Mouse (Mus musculus): Measurements from ENCODE around the gene Bmper. TPM values are rescaled to one million over a fixed set of nuclear protein-coding genes. Genes with fewer than 3 reads are reported as not detected.

The Bmper gene
- total and polyA plus RNA-seq, 3 experiments = 1.3 to 1.9 (median 1.4) TPM

DNA sequence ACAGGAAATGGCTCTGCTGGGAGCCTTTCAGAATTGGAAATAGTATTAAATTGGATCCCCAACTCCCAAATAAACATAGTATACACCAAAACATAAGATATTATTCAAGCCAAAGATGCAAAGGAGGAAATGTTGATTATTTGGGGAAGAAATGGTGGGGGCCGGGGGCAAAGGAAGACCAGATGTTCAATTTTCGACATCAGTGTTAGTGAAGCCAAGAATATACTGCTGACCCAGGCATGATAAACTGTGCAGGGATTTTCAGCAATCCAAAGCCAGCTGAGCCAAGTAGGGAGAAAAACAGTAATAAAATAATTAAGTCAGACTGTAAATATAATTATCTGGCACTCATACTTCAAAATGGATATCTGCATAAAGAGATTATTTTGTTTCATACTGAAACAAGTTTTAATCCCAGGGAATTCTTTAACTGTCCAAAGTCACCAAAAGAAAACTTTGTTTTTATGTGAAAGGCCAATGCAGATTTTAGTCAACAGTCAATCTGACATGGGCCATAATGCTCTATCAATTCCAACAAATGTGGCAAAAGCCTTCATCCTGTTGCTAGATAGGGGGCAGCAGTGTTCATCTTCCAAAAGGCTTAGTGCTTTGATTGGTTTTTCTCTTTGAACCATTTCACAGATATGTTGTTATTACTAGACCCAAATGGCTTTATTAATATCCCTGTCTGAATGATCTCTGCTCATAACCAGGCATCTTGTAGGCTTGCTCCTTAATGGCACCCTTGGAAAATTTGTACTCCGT lies 30.1 kb upstream of the Bmper start:
- H3K27me3 ChIP-seq (replicated peaks) = no peaks in the 10 kb centered on the region
- no peak overlapping the region for H3K27ac ChIP-seq (ENCODE audit: insufficient read depth, low read depth)
- H3K79me2 ChIP-seq (replicated peaks; ENCODE audit: control insufficient read depth, extremely low read depth, insufficient read depth, poor library complexity, severe bottlenecking) = no peaks in the 10 kb centered on the region
- 0 out of 4 replicates have a peak, but pooled peaks cover 0 to 3% of the 10 kb centered on the region in 2 experiments for H3K4me1 ChIP-seq (ENCODE audit: control insufficient read depth in 1 of 2, insufficient read depth in 2 of 2)
- H3K4me2 ChIP-seq (ENCODE audit: insufficient read depth, low read depth, poor library complexity, severe bottlenecking) = no peak overlapping the region
- in situ Hi-C loops (cut with MboI; ENCODE audit: low pct_ligation_motif_present, low pct_unique_long_range_greater_than_20kb, low sequenced_read_pairs) = no loop called here
- dilution Hi-C loops (cut with MboI; ENCODE audit: extremely low pct_ligation_motif_present, extremely low pct_unique_long_range_greater_than_20kb, low sequenced_read_pairs) = no loop called here
- no peak overlapping the region for H3K9ac ChIP-seq (ENCODE audit: insufficient read depth, low read depth)
- H3K9me3 ChIP-seq (replicated peaks; ENCODE audit: low read length) = no peaks in the 10 kb centered on the region
- no peaks in the 10 kb centered on the region for H3K36me3 ChIP-seq (replicated peaks in 1 of 2; ENCODE audit: control insufficient read depth in 1 of 2, insufficient read depth in 1 of 2, low read length in 1 of 2)
- peak; percentile 3 for DNase-seq (ENCODE audit: extremely low read depth)
- no peak overlapping the region for H3K4me3 ChIP-seq (replicated peaks in 1 of 3; ENCODE audit: low read depth in 2 of 3, low read length in 2 of 3, poor library complexity in 1 of 3)
- TF ChIP-seq E2F4 (IDR thresholded peaks at IDR 0.05; ENCODE audit: insufficient replicate concordance, low read depth, low read length) (no peak), MEF2A (IDR thresholded peaks at IDR 0.05; ENCODE audit: borderline replicate concordance, low read depth, low read length) (no peak), CTCF (conservative IDR thresholded peaks at IDR 0.05 in 1 of 2, IDR thresholded peaks at IDR 0.05 in 1 of 2; ENCODE audit: low read depth in 2 of 2, low read length in 2 of 2) (peak in 1 of 2 experiments; percentile 65; a peak in 2 of 4 replicates), ZMIZ1 (IDR thresholded peaks at IDR 0.05; ENCODE audit: low read depth, low read length) (no peak), SMC3 (IDR thresholded peaks at IDR 0.05; ENCODE audit: low read depth, low read length) (peak; percentile 26; the same call in 1 of the 2 replicates), GABPA (IDR thresholded peaks at IDR 0.05; ENCODE audit: insufficient replicate concordance, low read depth, low read length) (no peak), ZC3H11A (IDR thresholded peaks at IDR 0.05; ENCODE audit: low read depth, low read length) (no peak), RAD21 (IDR thresholded peaks at IDR 0.05; ENCODE audit: low read depth, low read length) (peak; percentile 49)

GRCm38 (mm10) chr9:23198996-23199395 lies 23.9 kb upstream of the Bmper start:
- Histone ChIP-seq H3K4me2 (ENCODE audit: insufficient read depth, low read depth, poor library complexity, severe bottlenecking) (no peak overlapping the region), H3K9me3 (replicated peaks; ENCODE audit: low read length) (no peaks in the 10 kb centered on the region), H3K9ac (ENCODE audit: insufficient read depth, low read depth) (no peak overlapping the region), H3K4me3 (replicated peaks in 1 of 3; ENCODE audit: low read depth in 2 of 3, low read length in 2 of 3, poor library complexity in 1 of 3) (no peak overlapping the region), H3K27me3 (replicated peaks) (no peaks in the 10 kb centered on the region), H3K27ac (ENCODE audit: insufficient read depth, low read depth) (no peak overlapping the region), H3K36me3 (replicated peaks in 1 of 2; ENCODE audit: control insufficient read depth in 1 of 2, insufficient read depth in 1 of 2, low read length in 1 of 2) (no peaks in the 10 kb centered on the region), H3K4me1 (ENCODE audit: control insufficient read depth in 1 of 2, insufficient read depth in 2 of 2) (0 out of 4 replicates have a peak, but pooled peaks cover 0 to 3% of the 10 kb centered on the region in 2 experiments), H3K79me2 (replicated peaks; ENCODE audit: control insufficient read depth, extremely low read depth, insufficient read depth, poor library complexity, severe bottlenecking) (no peaks in the 10 kb centered on the region)
- dilution Hi-C loops (cut with MboI; ENCODE audit: extremely low pct_ligation_motif_present, extremely low pct_unique_long_range_greater_than_20kb, low sequenced_read_pairs) = no loop called here
- in situ Hi-C loops (cut with MboI; ENCODE audit: low pct_ligation_motif_present, low pct_unique_long_range_greater_than_20kb, low sequenced_read_pairs) = no loop called here
- DNase-seq (ENCODE audit: extremely low read depth) = no peak
- no peak for TF ChIP-seq MYC (IDR thresholded peaks at IDR 0.05; ENCODE audit: low read depth, low read length)
- no peak for TF ChIP-seq BHLHE40 (IDR thresholded peaks at IDR 0.05; ENCODE audit: low read depth, low read length)
- no peak for TF ChIP-seq SIN3A (IDR thresholded peaks at IDR 0.05; ENCODE audit: low read length)
- TF ChIP-seq POLR2AphosphoS2 (IDR thresholded peaks at IDR 0.05; ENCODE audit: low read depth, low read length) = no peak
- TF ChIP-seq SMC3 (IDR thresholded peaks at IDR 0.05; ENCODE audit: low read depth, low read length) = no peak
- no peak for TF ChIP-seq GABPA (IDR thresholded peaks at IDR 0.05; ENCODE audit: insufficient replicate concordance, low read depth, low read length)
- no peak for TF ChIP-seq USF1 (IDR thresholded peaks at IDR 0.05; ENCODE audit: low read depth, low read length)
- TF ChIP-seq RAD21 (IDR thresholded peaks at IDR 0.05; ENCODE audit: low read depth, low read length) = no peak
- TF ChIP-seq RCOR1 (conservative IDR thresholded peaks at IDR 0.05; ENCODE audit: low read depth, low read length) = no peak
- TF ChIP-seq MAX (IDR thresholded peaks at IDR 0.05; ENCODE audit: low read length) = no peak
- no peak for TF ChIP-seq USF2 (conservative IDR thresholded peaks at IDR 0.05; ENCODE audit: low read depth, low read length)
- no peak for TF ChIP-seq NELFE (IDR thresholded peaks at IDR 0.05; ENCODE audit: low read depth, low read length)
- TF ChIP-seq MXI1 (IDR thresholded peaks at IDR 0.05; ENCODE audit: low read depth, low read length) = no peak
- no peak for TF ChIP-seq IRF4 (IDR thresholded peaks at IDR 0.05; ENCODE audit: low read depth, low read length)
